Comparison of ENCODE assay signal across 7 mouse cellular contexts in the genomic region with DNA sequence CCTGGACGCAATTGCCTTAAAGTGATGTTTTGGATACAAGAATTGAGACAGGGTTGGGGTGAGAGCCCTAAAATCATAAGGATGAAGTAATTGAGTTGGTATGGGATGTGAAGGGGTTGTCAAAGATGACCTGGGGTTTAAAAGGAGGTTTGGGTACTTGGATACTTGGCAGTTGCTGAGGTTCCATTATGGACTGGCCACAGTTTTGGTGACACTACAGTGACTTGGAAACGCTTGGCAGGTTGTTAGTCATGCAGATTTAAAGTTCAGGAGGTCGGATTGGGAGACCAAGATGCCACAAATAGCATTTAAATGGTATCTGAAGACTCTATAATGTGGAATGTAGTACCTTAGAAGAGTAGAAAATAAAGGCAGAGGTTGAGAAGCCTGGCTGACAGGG. TPM values are rescaled to one million over a fixed set of nuclear protein-coding genes. Genes with fewer than 3 reads are reported as not detected.
DNase-seq lines count a peak whose midpoint lies in the region; ATAC-seq and TF ChIP-seq lines count a peak whose summit lies in the region.

No protein-coding gene starts in this region.

- peak overlapping the region; percentile 59 for H3K4me2 ChIP-seq in embryonic facial prominence, embryonic 15.5 days (replicated peaks)
- H3K4me2 ChIP-seq in intestine, embryonic 16.5 days (ENCODE audit: low read depth, low read length): peak overlapping the region; percentile 60
- peak overlapping the region; percentile 92 for H3K4me2 ChIP-seq in neural tube, embryonic 14.5 days (ENCODE audit: low read depth, low read length)

- peaks cover 5% of the 10 kb centered on the region; the same call in 1 of the 2 replicates for H3K79me2 ChIP-seq in liver, adult 2 months (ENCODE audit: control insufficient read depth, insufficient read depth, low read length)

- H3K27me3 ChIP-seq in liver, adult 2 months (ENCODE audit: control insufficient read depth, insufficient read depth, low read length): no peaks in the 10 kb centered on the region
- no peaks in the 10 kb centered on the region for H3K27me3 ChIP-seq in embryonic facial prominence, embryonic 15.5 days
- H3K27me3 ChIP-seq in intestine, embryonic 16.5 days (replicated peaks; ENCODE audit: control insufficient read depth, insufficient read depth, low read length): no peaks in the 10 kb centered on the region
- no peaks in the 10 kb centered on the region for H3K27me3 ChIP-seq in neural tube, embryonic 14.5 days (ENCODE audit: control insufficient read depth, insufficient read depth, low read length)

- H3K4me3 ChIP-seq in liver, adult 2 months (ENCODE audit: insufficient read depth, low read depth, low read length): peak overlapping the region; percentile 83
- peak overlapping the region; percentile 74 for H3K4me3 ChIP-seq in embryonic facial prominence, embryonic 15.5 days (replicated peaks)
- H3K4me3 ChIP-seq in intestine, embryonic 16.5 days (ENCODE audit: low read length): peak overlapping the region; percentile 84
- peak overlapping the region; percentile 64 for H3K4me3 ChIP-seq in neural tube, embryonic 14.5 days (ENCODE audit: low read depth, low read length)

- no peak for TF ChIP-seq POLR2A in liver, adult 2 months (IDR thresholded peaks at IDR 0.05; ENCODE audit: extremely low read depth, insufficient read depth, low read length)

- H3K9ac ChIP-seq in liver, adult 2 months (ENCODE audit: low read depth, low read length): peak overlapping the region; percentile 51
- H3K9ac ChIP-seq in embryonic facial prominence, embryonic 15.5 days: peak overlapping the region; percentile 86
- peak overlapping the region; percentile 90 for H3K9ac ChIP-seq in intestine, embryonic 16.5 days (ENCODE audit: low read depth, low read length)
- H3K9ac ChIP-seq in neural tube, embryonic 14.5 days (replicated peaks; ENCODE audit: low read depth, low read length): peak overlapping the region; percentile 84; the same call in 1 of the 2 replicates

- H3K36me3 ChIP-seq in liver, adult 2 months (ENCODE audit: control insufficient read depth, insufficient read depth, low read length): peaks cover 33% of the 10 kb centered on the region
- peaks cover 54% of the 10 kb centered on the region for H3K36me3 ChIP-seq in embryonic facial prominence, embryonic 15.5 days
- H3K36me3 ChIP-seq in intestine, embryonic 16.5 days (ENCODE audit: control insufficient read depth, insufficient read depth, low read length): peaks cover 20% of the 10 kb centered on the region
- peaks cover 27% of the 10 kb centered on the region for H3K36me3 ChIP-seq in neural tube, embryonic 14.5 days (ENCODE audit: control insufficient read depth, insufficient read depth, low read length)

- H3K4me1 ChIP-seq in liver, adult 2 months (ENCODE audit: control insufficient read depth, insufficient read depth, low read length): peaks cover 6% of the 10 kb centered on the region; the same call in 1 of the 2 replicates
- peaks cover 37% of the 10 kb centered on the region for H3K4me1 ChIP-seq in embryonic facial prominence, embryonic 15.5 days
- H3K4me1 ChIP-seq in intestine, embryonic 16.5 days (ENCODE audit: control insufficient read depth, insufficient read depth, low read length): peaks cover 16% of the 10 kb centered on the region; the same call in 1 of the 2 replicates
- H3K4me1 ChIP-seq in neural tube, embryonic 14.5 days (ENCODE audit: control insufficient read depth, insufficient read depth, low read length): peaks cover 11% of the 10 kb centered on the region

- no peak for TF ChIP-seq CTCF in liver, adult 2 months (IDR thresholded peaks at IDR 0.05; ENCODE audit: low read depth, low read length)

- peak; percentile 19 for DNase-seq in liver, adult 2 months (ENCODE audit: extremely low read depth, low read depth, low spot score)
- no peak for DNase-seq in liver
- no peak for DNase-seq in spleen, postnatal 14 days (ENCODE audit: low spot score in 2 of 2)
- DNase-seq in left cerebral cortex, adult 9 months (ENCODE audit: low spot score in 2 of 2): no peak

- no peaks in the 10 kb centered on the region for H3K9me3 ChIP-seq in embryonic facial prominence, embryonic 15.5 days (replicated peaks)
- no peaks in the 10 kb centered on the region for H3K9me3 ChIP-seq in intestine, embryonic 16.5 days (ENCODE audit: control insufficient read depth, low read length)
- no peaks in the 10 kb centered on the region for H3K9me3 ChIP-seq in neural tube, embryonic 14.5 days (ENCODE audit: control insufficient read depth, low read length)

- ATAC-seq in embryonic facial prominence, embryonic 15.5 days (ENCODE audit: insufficient number of reproducible peaks, low FRiP score, low TSS enrichment, low read depth): no peak
- ATAC-seq in intestine, embryonic 16.5 days: no peak
- no peak for ATAC-seq in neural tube, embryonic 14.5 days (ENCODE audit: low read depth)

- 5% methylated on average over 3 of the region's 3 CpGs for WGBS in liver, adult 2 months
- 34% methylated on average over 3 of the region's 3 CpGs for WGBS in embryonic facial prominence, embryonic 15.5 days
- WGBS in intestine, embryonic 16.5 days: 23% methylated on average over 3 of the region's 3 CpGs
- 30% methylated on average over 3 of the region's 3 CpGs for WGBS in neural tube, embryonic 14.5 days

- H3K27ac ChIP-seq in liver, adult 2 months (replicated peaks; ENCODE audit: insufficient read depth, low read depth, low read length): peak overlapping the region; percentile 40
- peak overlapping the region; percentile 89 for H3K27ac ChIP-seq in embryonic facial prominence, embryonic 15.5 days (replicated peaks)
- peak overlapping the region; percentile 89 for H3K27ac ChIP-seq in intestine, embryonic 16.5 days (ENCODE audit: low read length)
- H3K27ac ChIP-seq in neural tube, embryonic 14.5 days (ENCODE audit: low read depth, low read length): no peak overlapping the region

RNA-seq across cellular contexts. Expression of gene Rrp8, which starts 0.5 kb away (rescaled TPM):
- 4.9 and 5.5 TPM in 2 replicates for total RNA-seq in liver, adult 2 months (2014; rRNA removed)
- 5.5 and 5.9 TPM in 2 replicates for polyA plus RNA-seq in liver, adult 2 months (2012; rRNA removed)
- polyA plus RNA-seq in embryonic facial prominence, embryonic 15.5 days (2015; fragmentation: Nextera tagmentation; extraction: Ambion mirVana): 35.4 and 40.9 TPM in 2 replicates
- polyA plus RNA-seq in intestine, embryonic 16.5 days (2015; fragmentation: Nextera tagmentation; extraction: Ambion mirVana): 26.2 and 32.6 TPM in 2 replicates
- polyA plus RNA-seq in neural tube, embryonic 14.5 days (2014; fragmentation: Nextera tagmentation; extraction: Ambion mirVana): 22.9 and 28.5 TPM in 2 replicates

RNA-seq across cellular contexts. Expression of gene Ilk, which starts 1.3 kb away (rescaled TPM):
- total RNA-seq in liver, adult 2 months (2014; rRNA removed): 36.6 and 41.1 TPM in 2 replicates
- polyA plus RNA-seq in liver, adult 2 months (2012; rRNA removed): 50.5 and 53.6 TPM in 2 replicates
- polyA plus RNA-seq in embryonic facial prominence, embryonic 15.5 days (2015; fragmentation: Nextera tagmentation; extraction: Ambion mirVana): 357 and 386 TPM in 2 replicates
- 317 and 323 TPM in 2 replicates for polyA plus RNA-seq in intestine, embryonic 16.5 days (2015; fragmentation: Nextera tagmentation; extraction: Ambion mirVana)
- polyA plus RNA-seq in neural tube, embryonic 14.5 days (2014; fragmentation: Nextera tagmentation; extraction: Ambion mirVana): 182 and 227 TPM in 2 replicates

RNA-seq across cellular contexts. Expression of gene Taf10, which starts 6.5 kb away (rescaled TPM):
- total RNA-seq in liver, adult 2 months (2014; rRNA removed): 87.3 and 107 TPM in 2 replicates
- 296 and 310 TPM in 2 replicates for polyA plus RNA-seq in liver, adult 2 months (2012; rRNA removed)
- 128 and 131 TPM in 2 replicates for polyA plus RNA-seq in embryonic facial prominence, embryonic 15.5 days (2015; fragmentation: Nextera tagmentation; extraction: Ambion mirVana)
- polyA plus RNA-seq in intestine, embryonic 16.5 days (2015; fragmentation: Nextera tagmentation; extraction: Ambion mirVana): 114 and 119 TPM in 2 replicates
- 118 and 120 TPM in 2 replicates for polyA plus RNA-seq in neural tube, embryonic 14.5 days (2014; fragmentation: Nextera tagmentation; extraction: Ambion mirVana)

RNA-seq across cellular contexts. Expression of gene Tpp1, which starts 14.4 kb away (rescaled TPM):
- 27.4 and 43.8 TPM in 2 replicates for total RNA-seq in liver, adult 2 months (2014; rRNA removed)
- 95.3 and 124 TPM in 2 replicates for polyA plus RNA-seq in liver, adult 2 months (2012; rRNA removed)
- polyA plus RNA-seq in embryonic facial prominence, embryonic 15.5 days (2015; fragmentation: Nextera tagmentation; extraction: Ambion mirVana): 67.0 and 82.0 TPM in 2 replicates
- polyA plus RNA-seq in intestine, embryonic 16.5 days (2015; fragmentation: Nextera tagmentation; extraction: Ambion mirVana): 152 and 191 TPM in 2 replicates
- polyA plus RNA-seq in neural tube, embryonic 14.5 days (2014; fragmentation: Nextera tagmentation; extraction: Ambion mirVana): 39.2 and 52.7 TPM in 2 replicates

RNA-seq across cellular contexts. Expression of gene Dchs1, which starts 49.8 kb away (rescaled TPM):
- 1.4 and 2.7 TPM in 2 replicates for total RNA-seq in liver, adult 2 months (2014; rRNA removed)
- 1.1 TPM in 2 replicates for polyA plus RNA-seq in liver, adult 2 months (2012; rRNA removed)
- polyA plus RNA-seq in embryonic facial prominence, embryonic 15.5 days (2015; fragmentation: Nextera tagmentation; extraction: Ambion mirVana): 15.5 and 17.7 TPM in 2 replicates
- 4.9 and 5.2 TPM in 2 replicates for polyA plus RNA-seq in intestine, embryonic 16.5 days (2015; fragmentation: Nextera tagmentation; extraction: Ambion mirVana)
- 20.7 and 20.8 TPM in 2 replicates for polyA plus RNA-seq in neural tube, embryonic 14.5 days (2014; fragmentation: Nextera tagmentation; extraction: Ambion mirVana)
